Mouse (Mus musculus): ENCODE measurements at regions not wholly inside any gene's neighbourhood (a gene's known extent, or its start where the extent isn't known, plus 50 kb on each side); places are given as distances from the start of the nearest gene placed in this dataset.

DNA sequence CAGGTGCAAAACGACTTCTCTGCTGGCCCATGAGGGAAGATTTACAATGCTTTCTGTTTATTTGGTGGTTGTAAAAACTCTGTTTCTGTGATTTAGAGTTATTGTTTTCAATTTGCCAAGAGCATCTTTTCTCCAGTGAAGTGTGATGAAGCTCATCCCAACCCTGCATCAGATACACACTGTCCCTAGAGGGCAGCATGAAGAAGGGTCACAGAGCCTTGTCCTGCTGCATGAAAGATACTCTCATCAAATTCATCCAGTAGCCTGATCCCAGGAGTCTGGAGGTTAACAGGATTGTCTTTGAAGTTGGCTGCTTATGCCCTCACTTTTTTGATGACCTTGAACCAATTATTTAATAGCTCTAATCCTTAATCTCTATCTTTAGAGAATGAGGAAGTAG lies 480.8 kb downstream of the 1810013L24Rik start:
- no peak for TF ChIP-seq POLR2A (IDR thresholded peaks at IDR 0.05; ENCODE audit: control insufficient read depth, low read depth, low read length)
- no peak for TF ChIP-seq CTCF (IDR thresholded peaks at IDR 0.05; ENCODE audit: control insufficient read depth, insufficient read depth, insufficient replicate concordance, low read depth, low read length)

Measured in testis, adult 2 months (tissue).